Mouse (Mus musculus): ENCODE data around the gene Ppp1cc. TPM values are rescaled to one million over a fixed set of nuclear protein-coding genes. Genes with fewer than 3 reads are reported as not detected.
"Not testable (repeated sequence)": the region's sequence is repeated elsewhere in the genome, so short reads cannot be mapped to it uniquely, and the experiment has no call there.

Gene Ppp1cc
- polyA plus RNA-seq, 1 experiment from 2014 or later: 193 TPM

DNA sequence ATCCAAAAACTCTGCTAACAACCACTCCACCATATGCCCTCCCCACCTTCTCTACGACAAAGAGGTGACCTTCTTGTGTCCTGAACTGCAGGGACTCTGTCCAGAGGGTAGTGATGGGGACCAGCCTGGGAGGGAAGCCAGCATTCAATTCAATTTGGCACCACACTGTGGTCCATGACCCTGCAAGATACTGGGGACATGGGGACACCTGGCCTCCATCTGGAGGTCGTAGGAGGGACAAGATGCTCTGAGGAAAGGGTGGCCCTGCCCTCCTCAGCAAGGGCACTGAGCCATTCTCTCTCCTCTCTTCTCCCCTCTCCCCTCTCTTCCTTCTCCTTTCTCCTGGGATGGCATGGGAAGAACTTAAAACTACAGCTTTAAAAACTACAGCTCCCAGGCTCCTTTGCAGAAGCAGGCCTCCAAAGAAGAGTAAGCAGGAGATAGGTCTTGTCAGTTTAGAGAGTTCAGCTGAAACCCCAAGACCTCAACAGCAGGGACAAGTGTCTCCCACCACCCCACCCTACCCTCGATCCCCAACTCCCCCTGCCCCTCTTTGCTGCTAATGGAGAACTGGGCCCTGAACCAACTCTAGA lies 22.7 kb upstream of the Ppp1cc start:
- no peak for ATAC-seq
- H3K9ac ChIP-seq (ENCODE audit: low read depth, low read length): no peak overlapping the region
- 69% methylated on average over 3 of the region's 3 CpGs for WGBS

DNA sequence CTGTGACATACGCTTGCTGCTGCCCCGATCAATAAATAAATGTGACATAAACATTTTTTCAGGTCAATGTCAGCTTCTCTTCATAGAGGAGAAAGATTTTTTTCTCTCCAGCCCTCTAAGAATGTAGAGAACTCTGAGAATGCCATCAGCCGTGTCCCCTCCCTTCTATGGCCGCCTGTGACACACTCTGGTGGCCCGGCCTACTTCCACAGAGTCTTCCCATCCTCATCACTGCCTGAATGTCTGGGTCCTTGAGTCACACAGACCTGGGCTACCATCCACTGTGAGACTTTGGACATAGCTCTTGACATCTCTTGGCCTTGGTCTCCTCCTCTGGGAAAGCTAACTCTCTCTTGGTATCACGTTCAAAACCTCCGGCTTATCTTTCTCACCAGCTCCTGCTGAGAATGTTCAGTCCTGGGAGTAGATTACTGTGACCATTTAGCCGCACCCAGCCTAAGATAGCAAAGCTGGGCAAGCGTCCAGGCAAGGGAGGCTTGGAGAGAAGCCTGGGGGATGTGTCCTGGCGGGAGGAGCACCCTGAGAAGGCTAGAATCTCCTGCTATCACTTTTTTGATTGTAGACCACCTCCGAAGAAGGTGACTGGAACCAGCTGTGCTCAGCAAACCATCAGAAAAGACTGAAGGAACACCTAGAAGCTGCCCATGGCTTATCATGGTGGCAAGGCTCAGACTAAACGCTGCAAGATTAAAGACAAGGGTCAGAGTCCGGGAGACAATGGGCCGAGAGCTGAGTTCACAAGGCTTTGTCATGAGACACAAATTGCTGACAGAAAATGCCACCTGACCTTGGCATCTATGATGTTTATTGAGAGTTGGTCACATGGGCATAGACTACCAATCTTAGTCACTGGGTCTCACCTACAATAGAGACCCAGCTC lies 21.3 kb upstream of the Ppp1cc start:
- H3K27me3 ChIP-seq (ENCODE audit: control insufficient read depth, insufficient read depth, low read depth, low read length): no peaks in the 10 kb centered on the region
- no peaks in the 10 kb centered on the region for H3K36me3 ChIP-seq (ENCODE audit: control insufficient read depth, insufficient read depth, low read length)
- H3K9ac ChIP-seq (ENCODE audit: low read depth, low read length): no peak overlapping the region
- peaks cover 5% of the 10 kb centered on the region for H3K4me1 ChIP-seq (ENCODE audit: control insufficient read depth, insufficient read depth, low read length)
- no peak overlapping the region for H3K27ac ChIP-seq (ENCODE audit: low read length)
- no peak overlapping the region for H3K4me2 ChIP-seq (ENCODE audit: low read length)
- 89% methylated on average over 14 of the region's 14 CpGs for WGBS
- 0 out of 2 replicates have a peak, but pooled peaks cover 2% of the 10 kb centered on the region for H3K9me3 ChIP-seq (replicated peaks; ENCODE audit: control insufficient read depth, low read length, poor library complexity, severe bottlenecking)
- ATAC-seq: no peak
- H3K4me3 ChIP-seq (ENCODE audit: low read depth, low read length): no peak overlapping the region

More for the DNA sequence above, 22.7 kb upstream of the Ppp1cc start:
- no peak overlapping the region for H3K4me2 ChIP-seq (ENCODE audit: low read length)
- no peak overlapping the region for H3K27ac ChIP-seq (ENCODE audit: low read length)
- peaks cover 5% of the 10 kb centered on the region for H3K4me1 ChIP-seq (ENCODE audit: control insufficient read depth, insufficient read depth, low read length)
- H3K27me3 ChIP-seq (ENCODE audit: control insufficient read depth, insufficient read depth, low read depth, low read length): no peaks in the 10 kb centered on the region
- no peak overlapping the region for H3K4me3 ChIP-seq (ENCODE audit: low read depth, low read length)
- H3K36me3 ChIP-seq (ENCODE audit: control insufficient read depth, insufficient read depth, low read length): no peaks in the 10 kb centered on the region
- no peaks in the 10 kb centered on the region for H3K9me3 ChIP-seq (replicated peaks; ENCODE audit: control insufficient read depth, low read length, poor library complexity, severe bottlenecking)

DNA sequence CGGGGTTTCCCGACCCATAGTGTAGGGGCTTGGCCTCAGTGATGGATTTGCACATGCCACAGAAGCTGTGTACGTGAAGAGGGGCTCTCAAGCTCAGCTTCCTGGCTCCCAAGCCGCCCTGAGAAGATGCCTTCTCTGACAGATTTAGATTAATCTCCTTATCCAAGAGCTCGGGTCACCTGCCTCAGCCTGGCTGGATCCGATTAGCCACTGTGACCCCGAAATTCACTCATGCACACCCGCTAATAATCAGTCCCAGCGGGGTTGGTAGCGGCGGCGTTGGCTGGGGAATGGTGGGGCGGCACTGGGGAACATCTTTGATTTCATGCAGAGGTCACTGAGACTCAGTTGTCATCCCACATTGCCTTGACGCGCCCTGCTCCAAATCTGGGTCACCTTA lies 19.2 kb upstream of the Ppp1cc start:
- H3K4me2 ChIP-seq (ENCODE audit: low read length): no peak overlapping the region

DNA sequence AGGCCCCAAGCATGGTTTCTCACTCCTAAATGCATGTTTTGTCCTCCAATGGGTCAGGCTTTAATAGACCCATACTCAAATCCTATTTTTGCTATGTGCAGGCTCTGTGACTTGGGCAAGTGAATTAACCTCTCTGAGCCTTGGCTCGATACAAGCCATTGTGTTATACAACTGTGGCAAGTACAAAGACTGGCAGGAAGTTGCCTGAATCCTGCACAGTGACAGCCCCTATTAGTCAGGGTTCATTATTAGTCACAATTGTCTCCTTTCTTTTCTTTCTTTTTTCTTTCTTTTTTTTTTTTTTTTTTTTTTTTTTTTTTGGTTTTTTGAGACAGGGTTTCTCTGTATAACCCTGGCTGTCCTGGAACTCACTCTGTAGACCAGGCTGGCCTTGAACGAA lies 18.3 kb upstream of the Ppp1cc start:
- not testable (repeated sequence) for ATAC-seq; H3K9me3 ChIP-seq (replicated peaks; ENCODE audit: control insufficient read depth, low read length, poor library complexity, severe bottlenecking); H3K9ac ChIP-seq (ENCODE audit: low read depth, low read length); H3K27me3 ChIP-seq (ENCODE audit: control insufficient read depth, insufficient read depth, low read depth, low read length); H3K4me2 ChIP-seq (ENCODE audit: low read length); H3K27ac ChIP-seq (ENCODE audit: low read length); H3K4me1 ChIP-seq (ENCODE audit: control insufficient read depth, insufficient read depth, low read length); H3K4me3 ChIP-seq (ENCODE audit: low read depth, low read length); H3K36me3 ChIP-seq (ENCODE audit: control insufficient read depth, insufficient read depth, low read length)
- WGBS: 59% methylated on average over 2 of the region's 2 CpGs

More for the DNA sequence above, 19.2 kb upstream of the Ppp1cc start:
- no peak for ATAC-seq
- Histone ChIP-seq H3K9me3 (replicated peaks; ENCODE audit: control insufficient read depth, low read length, poor library complexity, severe bottlenecking) (0 out of 2 replicates have a peak, but pooled peaks cover 2% of the 10 kb centered on the region), H3K36me3 (ENCODE audit: control insufficient read depth, insufficient read depth, low read length) (no peaks in the 10 kb centered on the region), H3K27ac (ENCODE audit: low read length) (no peak overlapping the region), H3K9ac (ENCODE audit: low read depth, low read length) (no peak overlapping the region), H3K27me3 (ENCODE audit: control insufficient read depth, insufficient read depth, low read depth, low read length) (no peaks in the 10 kb centered on the region), H3K4me3 (ENCODE audit: low read depth, low read length) (no peak overlapping the region), H3K4me1 (ENCODE audit: control insufficient read depth, insufficient read depth, low read length) (no peaks in the 10 kb centered on the region)
- WGBS: 66% methylated on average over 15 of the region's 15 CpGs

DNA sequence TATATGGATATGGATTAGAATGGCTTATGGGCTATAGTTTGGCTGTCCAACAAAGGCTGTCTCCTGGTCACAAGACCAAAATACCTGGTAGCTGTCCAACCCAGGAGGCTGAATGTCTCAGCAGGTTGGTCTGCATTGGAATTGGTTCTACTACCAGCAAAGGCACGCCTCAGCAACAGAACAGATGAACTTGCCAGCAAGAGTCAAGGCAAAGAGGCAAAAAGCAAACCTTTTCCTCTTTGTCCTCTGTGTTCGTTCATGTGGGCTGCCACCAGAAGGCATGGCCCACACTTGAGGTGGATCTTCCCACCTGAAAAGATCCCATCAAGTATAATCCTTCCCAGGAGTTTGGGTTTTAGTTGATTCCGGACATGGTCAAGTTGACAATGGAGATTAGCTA lies 17.4 kb upstream of the Ppp1cc start, which contains the start of gene Ccdc63:
Gene Ccdc63 (minus strand): TSS at position 101 of the 400 bp plus-strand sequence.
- Histone ChIP-seq H3K27ac (ENCODE audit: low read length) (no peak within 1 kb of the TSS), H3K4me1 (ENCODE audit: control insufficient read depth, insufficient read depth, low read length) (no peaks in the 10 kb centered on the region), H3K9ac (ENCODE audit: low read depth, low read length) (no peak within 1 kb of the TSS), H3K36me3 (ENCODE audit: control insufficient read depth, insufficient read depth, low read length) (no peaks in the 10 kb centered on the region), H3K4me2 (ENCODE audit: low read length) (no peak within 1 kb of the TSS), H3K4me3 (ENCODE audit: low read depth, low read length) (no peak within 1 kb of the TSS), H3K9me3 (replicated peaks; ENCODE audit: control insufficient read depth, low read length, poor library complexity, severe bottlenecking) (0 out of 2 replicates have a peak, but pooled peaks cover 2% of the 10 kb centered on the region), H3K27me3 (ENCODE audit: control insufficient read depth, insufficient read depth, low read depth, low read length) (no peaks in the 10 kb centered on the region)
- no peak for ATAC-seq
- 86% methylated on average over 3 of the region's 3 CpGs for WGBS

DNA sequence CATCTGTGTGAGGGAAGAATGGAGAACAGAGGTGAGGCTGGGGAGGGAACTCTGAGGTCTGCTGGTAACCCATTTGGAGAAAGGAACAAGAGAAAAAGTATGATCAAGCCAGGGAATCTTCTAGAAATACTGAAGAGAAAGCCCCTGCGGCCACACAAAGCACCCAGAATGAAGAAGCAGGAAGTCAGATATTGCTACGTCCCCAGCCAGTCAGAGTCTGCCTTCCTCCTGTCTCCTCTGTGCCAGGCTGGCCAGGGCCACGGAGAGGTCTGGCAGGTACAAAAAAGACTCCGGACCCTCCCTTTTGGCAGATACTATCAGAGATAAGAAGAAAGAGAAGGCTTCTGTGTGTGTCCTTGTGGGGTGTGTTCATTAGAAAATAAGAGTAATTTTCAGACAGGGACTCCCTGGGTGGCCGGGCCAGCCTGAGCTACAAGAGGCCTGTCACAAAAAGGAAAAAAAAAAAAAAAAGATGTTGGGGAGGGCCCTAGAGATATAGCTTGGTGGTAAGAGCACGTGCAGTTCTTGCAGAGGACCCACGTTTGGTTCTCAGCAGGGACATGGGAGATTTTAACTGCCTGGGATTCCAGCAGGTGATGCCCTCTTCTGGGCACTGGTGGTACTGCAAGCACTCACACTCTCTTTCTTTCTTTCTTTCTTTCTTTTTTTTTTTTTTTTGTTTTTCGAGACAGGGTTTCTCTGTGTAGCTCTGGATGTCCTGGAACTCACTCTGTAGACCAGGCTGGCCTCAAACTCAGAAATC lies 15.7 kb upstream of the Ppp1cc start:
- Histone ChIP-seq H3K36me3 (ENCODE audit: control insufficient read depth, insufficient read depth, low read length) (no peaks in the 10 kb centered on the region), H3K4me3 (ENCODE audit: low read depth, low read length) (no peak overlapping the region), H3K4me2 (ENCODE audit: low read length) (no peak overlapping the region), H3K27me3 (ENCODE audit: control insufficient read depth, insufficient read depth, low read depth, low read length) (no peaks in the 10 kb centered on the region), H3K27ac (ENCODE audit: low read length) (no peak overlapping the region), H3K9me3 (replicated peaks; ENCODE audit: control insufficient read depth, low read length, poor library complexity, severe bottlenecking) (0 out of 2 replicates have a peak, but pooled peaks cover 2% of the 10 kb centered on the region), H3K9ac (ENCODE audit: low read depth, low read length) (no peak overlapping the region), H3K4me1 (ENCODE audit: control insufficient read depth, insufficient read depth, low read length) (no peaks in the 10 kb centered on the region)
- no peak for ATAC-seq
- WGBS: 59% methylated on average over 8 of the region's 8 CpGs

DNA sequence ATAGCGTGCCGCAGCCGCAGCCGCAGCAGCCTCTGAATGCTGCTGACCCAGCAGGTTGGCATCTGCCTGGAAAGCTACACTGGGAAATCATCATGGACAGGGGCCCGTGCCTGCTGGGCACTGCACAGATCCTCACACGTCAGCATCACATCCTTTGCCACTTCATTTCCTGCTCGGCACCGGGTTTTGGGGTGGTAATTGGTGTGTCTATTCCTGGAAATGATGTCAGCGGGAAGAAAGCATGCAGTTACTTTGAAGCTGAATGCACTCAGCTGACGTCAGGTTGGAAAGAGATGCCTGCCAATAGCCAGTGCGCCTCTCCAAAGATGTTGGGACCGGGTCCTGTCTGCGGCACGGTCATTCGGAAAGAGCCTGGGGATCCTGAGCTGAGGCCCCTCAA lies 14.5 kb upstream of the Ppp1cc start:
- H3K9ac ChIP-seq (ENCODE audit: low read depth, low read length): no peak overlapping the region

DNA sequence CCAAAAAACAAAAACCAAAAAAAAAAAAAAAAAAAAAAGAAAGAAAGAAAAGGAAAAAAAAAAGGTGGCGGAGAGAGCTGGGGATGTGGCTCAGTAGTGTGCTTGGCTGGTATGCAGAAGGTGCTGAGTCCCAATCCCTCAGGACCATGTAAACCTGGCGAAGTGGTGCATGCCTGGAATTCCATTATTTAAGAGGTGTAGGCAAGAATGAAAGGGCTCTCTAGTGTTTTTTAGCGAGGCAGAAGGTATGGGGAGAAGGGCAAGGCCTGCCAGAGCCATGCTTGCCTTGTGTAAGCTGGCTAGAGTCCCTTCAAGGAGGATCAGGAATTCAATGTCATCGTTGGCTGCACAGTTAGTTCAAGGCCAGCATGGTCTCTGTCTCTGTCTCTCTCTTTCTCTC lies 13.3 kb upstream of the Ppp1cc start:
- ATAC-seq: no peak
- 88% methylated on average over 4 of the region's 4 CpGs for WGBS
- Histone ChIP-seq H3K4me2 (ENCODE audit: low read length) (no peak overlapping the region), H3K9ac (ENCODE audit: low read depth, low read length) (no peak overlapping the region), H3K27me3 (ENCODE audit: control insufficient read depth, insufficient read depth, low read depth, low read length) (no peaks in the 10 kb centered on the region), H3K4me1 (ENCODE audit: control insufficient read depth, insufficient read depth, low read length) (no peaks in the 10 kb centered on the region), H3K36me3 (ENCODE audit: control insufficient read depth, insufficient read depth, low read length) (no peaks in the 10 kb centered on the region), H3K9me3 (replicated peaks; ENCODE audit: control insufficient read depth, low read length, poor library complexity, severe bottlenecking) (0 out of 2 replicates have a peak, but pooled peaks cover 2% of the 10 kb centered on the region), H3K27ac (ENCODE audit: low read length) (no peak overlapping the region), H3K4me3 (ENCODE audit: low read depth, low read length) (no peak overlapping the region)

More for the DNA sequence above, 14.5 kb upstream of the Ppp1cc start:
- H3K4me3 ChIP-seq (ENCODE audit: low read depth, low read length): no peak overlapping the region
- no peaks in the 10 kb centered on the region for H3K27me3 ChIP-seq (ENCODE audit: control insufficient read depth, insufficient read depth, low read depth, low read length)
- H3K4me2 ChIP-seq (ENCODE audit: low read length): no peak overlapping the region
- H3K36me3 ChIP-seq (ENCODE audit: control insufficient read depth, insufficient read depth, low read length): no peaks in the 10 kb centered on the region
- 89% methylated on average over 15 of the region's 15 CpGs for WGBS
- H3K27ac ChIP-seq (ENCODE audit: low read length): no peak overlapping the region
- H3K4me1 ChIP-seq (ENCODE audit: control insufficient read depth, insufficient read depth, low read length): no peaks in the 10 kb centered on the region
- no peak for ATAC-seq
- H3K9me3 ChIP-seq (replicated peaks; ENCODE audit: control insufficient read depth, low read length, poor library complexity, severe bottlenecking): 0 out of 2 replicates have a peak, but pooled peaks cover 2% of the 10 kb centered on the region

Measured in midbrain, embryonic 16.5 days (tissue).